15 mouse cellular contexts compared by ENCODE assay signal in genomic region chr4:120517335-120517734, GRCm38 (mm10). TPM values are rescaled to one million over a fixed set of nuclear protein-coding genes. Genes with fewer than 3 reads are reported as not detected.
DNase-seq lines count a peak whose midpoint lies in the region; ATAC-seq and TF ChIP-seq lines count a peak whose summit lies in the region.
"Had no signal": no experiment of that assay in that cellular context is flagged by ENCODE, and none has a peak within 500 bp of the region (broad histone marks: within the 10 kb centered on the region; RNA-seq: fewer than 3 reads in every experiment).

No protein-coding gene starts in this region.

- H3K4me3 ChIP-seq in lung, embryonic 16.5 days (ENCODE audit: low read length), result no peak overlapping the region
- no peak overlapping the region for H3K4me3 ChIP-seq in layer of hippocampus, adult 2 months
- H3K4me3 ChIP-seq: forebrain, embryonic 10.5 days; hindbrain, embryonic 10.5 days; neural tube, embryonic 12.5 days had no signal

- intact Hi-C loops in heart, postnatal 36 days (cut with DNase I), result no loop called here

- 63% methylated on average over 4 of the region's 4 CpGs for WGBS in lung, embryonic 16.5 days

- H3K9ac ChIP-seq in lung, embryonic 16.5 days (ENCODE audit: low read length), result no peak overlapping the region
- H3K9ac ChIP-seq: neural tube, embryonic 12.5 days had no signal

- H3K9me3 ChIP-seq in lung, embryonic 16.5 days (ENCODE audit: control insufficient read depth, low read length), result no peaks in the 10 kb centered on the region
- H3K9me3 ChIP-seq: forebrain, embryonic 10.5 days; hindbrain, embryonic 10.5 days; neural tube, embryonic 12.5 days had no signal

- H3K4me2 ChIP-seq in lung, embryonic 16.5 days (ENCODE audit: low read depth, low read length), result no peak overlapping the region
- H3K4me2 ChIP-seq: neural tube, embryonic 12.5 days had no signal

- peaks cover 17% of the 10 kb centered on the region for H3K36me3 ChIP-seq in lung, embryonic 16.5 days (ENCODE audit: control insufficient read depth, insufficient read depth, low read length)

- no peaks in the 10 kb centered on the region for H3K27me3 ChIP-seq in lung, embryonic 16.5 days (ENCODE audit: control insufficient read depth, insufficient read depth, low read depth, low read length)
- H3K27me3 ChIP-seq: neural tube, embryonic 12.5 days had no signal

- H3K27ac ChIP-seq in lung, embryonic 16.5 days (ENCODE audit: low read length), result peak overlapping the region; percentile 25; the same call in 1 of the 2 replicates
- H3K27ac ChIP-seq in layer of hippocampus, adult 2 months, result no peak overlapping the region
- H3K27ac ChIP-seq: forebrain, embryonic 10.5 days; hindbrain, embryonic 10.5 days; macrophage; neural tube, embryonic 12.5 days had no signal

- no peak for TF ChIP-seq CTCF in layer of hippocampus, adult 2 months (conservative IDR thresholded peaks at IDR 0.05)

- ATAC-seq in lung, embryonic 16.5 days (ENCODE audit: low read depth), result peak; percentile 43

- peak; percentile 93 for DNase-seq in heart, adult 11 months
- DNase-seq in heart, postnatal 36 days, result no peak
- peak; percentile 95 for DNase-seq in 3T3-L1 (ENCODE audit: low read depth, low spot score)
- peak; percentile 97 for DNase-seq in gonadal fat pad, adult 2 months (ENCODE audit: low read depth)
- no peak for DNase-seq in cerebellum, adult 11-12 months
- no peak for DNase-seq in layer of hippocampus, adult 2 months (ENCODE audit: low spot score in 2 of 2)
- no peak for DNase-seq in adrenal gland, postnatal 10 days
- DNase-seq: cerebellum, adult 8-10 months; spleen, adult 18-20 months had no signal

- 0 out of 2 replicates have a peak, but pooled peaks cover 2% of the 10 kb centered on the region for H3K4me1 ChIP-seq in lung, embryonic 16.5 days (replicated peaks; ENCODE audit: control insufficient read depth, insufficient read depth, low read length)
- H3K4me1 ChIP-seq: forebrain, embryonic 10.5 days; hindbrain, embryonic 10.5 days; neural tube, embryonic 12.5 days had no signal

RNA-seq across cellular contexts. Expression of gene Slfnl1, which starts 14.7 kb away (rescaled TPM):
- total RNA-seq in heart, postnatal 36 days (2021), result not detected
- polyA plus RNA-seq in gonadal fat pad, adult 2 months (2012; rRNA removed), result 3.8 and 3.9 TPM in 2 replicates
- not detected in 2 replicates for polyA plus RNA-seq in lung, embryonic 16.5 days (2015; fragmentation: Nextera tagmentation; extraction: Ambion mirVana)
- under 1 TPM; 0.27 to 0.33 TPM for total RNA-seq in layer of hippocampus, adult 2 months (2021)
- under 1 TPM; 0.18 to 0.27 TPM for total RNA-seq in adrenal gland, postnatal 10 days (2021)
- total RNA-seq: adrenal gland, adult 18-20 months had no signal
- polyA plus RNA-seq: forebrain, embryonic 10.5 days; hindbrain, embryonic 10.5 days; macrophage; neural tube, embryonic 12.5 days had no signal

RNA-seq across cellular contexts. Expression of gene Ctps, which starts 52.7 kb away (rescaled TPM):
- total RNA-seq in heart, postnatal 36 days (2021), result 10 to 100 TPM; 30.9 to 35.9 TPM
- 10.8 and 11.2 TPM in 2 replicates for polyA plus RNA-seq in gonadal fat pad, adult 2 months (2012; rRNA removed)
- polyA plus RNA-seq in lung, embryonic 16.5 days (2015; fragmentation: Nextera tagmentation; extraction: Ambion mirVana), result 64.8 and 70.0 TPM in 2 replicates
- total RNA-seq in layer of hippocampus, adult 2 months (2021), result 10 to 100 TPM; 33.5 to 38.4 TPM
- total RNA-seq in adrenal gland, postnatal 10 days (2021), result 10 to 100 TPM; 24.4 to 29.9 TPM

Comparison
In these comparisons a context has a peak if more than half of its experiments do, and no peak if none do; other contexts are left out.
1. DNase-seq: peak in heart, adult 11 months (single experiment), 3T3-L1 (single experiment) and gonadal fat pad, adult 2 months (single experiment); none in heart, postnatal 36 days (0 of 2), cerebellum, adult 11-12 months (single experiment), layer of hippocampus, adult 2 months (0 of 2) and adrenal gland, postnatal 10 days (single experiment).